Mouse (Mus musculus) cerebellum, adult 2 months (tissue): ENCODE data around the gene Pla2g2d.

Source experiments
- CTCF ChIP-seq: fragments of 200-500 bp; IDR thresholded peaks from 2 replicates; pipeline ENCODE4 v1.5.1; 2011; ENCODE audit warnings: low read depth, mild to moderate bottlenecking, control low read depth, low read length, moderate library complexity, borderline replicate concordance; ENCODE audit not compliant: insufficient read depth
- POLR2A ChIP-seq: fragments of 200-500 bp; IDR thresholded peaks from 2 replicates; pipeline ENCODE4 v1.6.1; 2011; ENCODE audit warnings: low read length, control low read depth, borderline replicate concordance; ENCODE audit not compliant: insufficient read depth

- TF ChIP-seq CTCF (no peak), POLR2A (no peak)
Measured at GRCm38 (mm10) chr4:138734105-138734504, 41.4 kb upstream of the Pla2g2d start.
